Mouse (Mus musculus) lung, embryonic 15.5 days (tissue): ENCODE results near the gene Pgf. TPM values are rescaled to one million over a fixed set of nuclear protein-coding genes. Genes with fewer than 3 reads are reported as not detected.

ENCODE experiments used
- ATAC-seq: fragments of 200-750 bp; cut with Nextera tagmentation; 2 replicates; pipeline ENCODE4 v1.8.0; 2017; ENCODE audit warnings: moderate number of reproducible peaks, borderline replicate concordance; ENCODE audit not compliant: low FRiP score, low TSS enrichment; ENCODE audit errors: extremely low read depth
- H3K27ac ChIP-seq: fragments of 300-500 bp; sonication (generic); 2 replicates; pipeline ENCODE4 v1.5.1; 2015; ENCODE audit warnings: moderate library complexity, mild to moderate bottlenecking, inconsistent platforms
- H3K27me3 ChIP-seq: fragments of 300-500 bp; sonication (generic); 2 replicates; pipeline ENCODE4 v1.6.1; 2015; ENCODE audit warnings: inconsistent platforms
- H3K36me3 ChIP-seq: fragments of 300-500 bp; sonication (generic); 2 replicates; pipeline ENCODE4 v1.6.1; 2015; ENCODE audit warnings: inconsistent platforms
- H3K4me1 ChIP-seq: fragments of 300-500 bp; sonication (generic); 2 replicates; pipeline ENCODE4 v1.6.1; 2015; ENCODE audit warnings: inconsistent platforms
- H3K4me2 ChIP-seq: fragments of 300-500 bp; sonication (generic); 2 replicates; pipeline ENCODE4 v1.6.1; 2015; ENCODE audit warnings: inconsistent platforms, mild to moderate bottlenecking, moderate library complexity
- H3K4me3 ChIP-seq: fragments of 300-500 bp; sonication (generic); 2 replicates; pipeline ENCODE4 v1.5.1; 2015; ENCODE audit warnings: mild to moderate bottlenecking, inconsistent platforms
- H3K9ac ChIP-seq: fragments of 300-500 bp; sonication (generic); 2 replicates; pipeline ENCODE4 v1.6.1; 2015; ENCODE audit warnings: inconsistent platforms
- H3K9me3 ChIP-seq: fragments of 300-500 bp; sonication (generic); 2 replicates; pipeline ENCODE4 v1.6.1; 2016; ENCODE audit warnings: inconsistent platforms
- WGBS: fragments of 180-500 bp; shearing (Covaris S2); methylation state at CpG from one replicate; pipeline ENCODE4 v1.1.7; 2015; 5-methylcytosine and 5-hydroxymethylcytosine counted together
- polyA plus RNA-seq: library from polyadenylated mRNA; unstranded; fragments of >200 nt; fragmentation: Nextera tagmentation; extraction: Ambion mirVana; gene quantifications from 2 replicates; pipeline ENCODE4 v1.2.1, GENCODE M21; 2015

The Pgf gene
- polyA plus RNA-seq, 1 experiment from 2014 or later = 10.8 TPM

DNA sequence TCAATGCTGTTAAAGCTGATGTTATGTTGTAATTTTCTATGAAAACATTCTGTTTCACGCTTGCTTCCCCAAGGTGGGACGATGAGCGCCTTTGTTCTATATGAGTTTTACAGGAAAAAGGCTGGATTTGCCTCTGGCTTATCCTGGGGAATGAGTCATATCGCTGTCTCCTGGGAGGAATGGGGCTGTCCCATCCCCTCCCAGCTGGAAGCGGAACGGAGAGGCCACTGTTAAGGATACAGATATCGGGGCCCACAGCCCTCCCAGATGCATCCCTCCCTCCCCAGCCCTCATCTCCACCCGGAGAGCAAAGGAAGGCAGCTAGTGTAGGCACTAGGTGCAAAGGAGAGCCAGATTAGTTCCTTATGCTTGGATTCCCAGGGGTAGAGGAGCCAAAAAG, 8.2 kb upstream of the Pgf start:
- H3K4me1 ChIP-seq = peaks cover 21% of the 10 kb centered on the region
- H3K4me2 ChIP-seq = no peak overlapping the region
- H3K4me3 ChIP-seq = no peak overlapping the region
- 55% methylated on average over 8 of the region's 8 CpGs for WGBS
- H3K9me3 ChIP-seq = no peaks in the 10 kb centered on the region
- ATAC-seq = no peak
- no peak overlapping the region for H3K27ac ChIP-seq
- no peak overlapping the region for H3K9ac ChIP-seq
- no peaks in the 10 kb centered on the region for H3K27me3 ChIP-seq
- no peaks in the 10 kb centered on the region for H3K36me3 ChIP-seq

- Histone ChIP-seq H3K9ac (no peak overlapping the region), H3K27ac (no peak overlapping the region), H3K4me1 (peaks cover 21% of the 10 kb centered on the region), H3K4me3 (no peak overlapping the region), H3K27me3 (no peaks in the 10 kb centered on the region), H3K9me3 (no peaks in the 10 kb centered on the region), H3K36me3 (no peaks in the 10 kb centered on the region), H3K4me2 (no peak overlapping the region)
- no peak for ATAC-seq
- 45% methylated on average over 5 of the region's 5 CpGs for WGBS
These were observed 6.5 kb upstream of the Pgf start for GRCm38 (mm10) chr12:85184118-85184517.

DNA sequence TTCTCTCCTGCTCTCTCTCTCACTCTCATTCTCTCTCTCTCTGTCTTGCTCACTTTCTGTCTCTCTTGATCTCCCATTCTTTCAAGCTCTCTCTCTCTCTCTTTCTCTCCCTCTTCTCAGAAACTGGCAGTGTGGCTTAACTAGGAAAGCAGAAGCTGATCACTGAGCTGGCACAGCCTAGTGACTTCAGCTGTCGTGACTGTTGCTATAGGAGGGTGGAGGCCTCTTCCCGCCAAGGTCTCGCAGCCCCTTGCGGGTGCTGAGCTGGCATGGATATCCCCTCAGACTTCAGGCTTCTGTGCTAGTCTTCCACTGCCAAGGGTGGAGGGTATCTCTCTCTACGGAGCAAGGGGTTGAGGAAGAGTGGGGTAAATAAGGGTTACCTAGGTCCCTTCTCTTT, 5.3 kb upstream of the Pgf start:
- no peaks in the 10 kb centered on the region for H3K27me3 ChIP-seq
- H3K4me1 ChIP-seq = peaks cover 21% of the 10 kb centered on the region
- no peaks in the 10 kb centered on the region for H3K36me3 ChIP-seq
- H3K4me2 ChIP-seq = no peak overlapping the region
- H3K4me3 ChIP-seq = no peak overlapping the region
- H3K27ac ChIP-seq = no peak overlapping the region
- 66% methylated on average over 5 of the region's 5 CpGs for WGBS
- ATAC-seq = no peak
- H3K9me3 ChIP-seq = no peaks in the 10 kb centered on the region
- H3K9ac ChIP-seq = no peak overlapping the region

DNA sequence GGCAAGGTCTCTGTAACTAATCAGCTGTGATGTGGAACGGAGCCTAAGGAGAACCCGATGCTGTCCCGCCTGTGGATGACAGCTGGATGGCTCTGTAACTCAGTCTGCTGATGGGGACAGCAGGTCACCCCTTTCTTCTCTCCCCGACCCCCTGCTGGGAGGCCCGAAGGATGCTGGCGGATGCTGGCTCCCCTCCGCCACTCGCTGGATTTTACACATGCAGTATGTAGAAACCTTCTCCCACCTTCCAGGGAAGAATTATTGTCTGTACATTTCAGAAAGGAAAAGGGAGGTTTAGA, 4.7 kb upstream of the Pgf start:
- no peaks in the 10 kb centered on the region for H3K9me3 ChIP-seq
- WGBS = 25% methylated on average over 8 of the region's 8 CpGs

DNA sequence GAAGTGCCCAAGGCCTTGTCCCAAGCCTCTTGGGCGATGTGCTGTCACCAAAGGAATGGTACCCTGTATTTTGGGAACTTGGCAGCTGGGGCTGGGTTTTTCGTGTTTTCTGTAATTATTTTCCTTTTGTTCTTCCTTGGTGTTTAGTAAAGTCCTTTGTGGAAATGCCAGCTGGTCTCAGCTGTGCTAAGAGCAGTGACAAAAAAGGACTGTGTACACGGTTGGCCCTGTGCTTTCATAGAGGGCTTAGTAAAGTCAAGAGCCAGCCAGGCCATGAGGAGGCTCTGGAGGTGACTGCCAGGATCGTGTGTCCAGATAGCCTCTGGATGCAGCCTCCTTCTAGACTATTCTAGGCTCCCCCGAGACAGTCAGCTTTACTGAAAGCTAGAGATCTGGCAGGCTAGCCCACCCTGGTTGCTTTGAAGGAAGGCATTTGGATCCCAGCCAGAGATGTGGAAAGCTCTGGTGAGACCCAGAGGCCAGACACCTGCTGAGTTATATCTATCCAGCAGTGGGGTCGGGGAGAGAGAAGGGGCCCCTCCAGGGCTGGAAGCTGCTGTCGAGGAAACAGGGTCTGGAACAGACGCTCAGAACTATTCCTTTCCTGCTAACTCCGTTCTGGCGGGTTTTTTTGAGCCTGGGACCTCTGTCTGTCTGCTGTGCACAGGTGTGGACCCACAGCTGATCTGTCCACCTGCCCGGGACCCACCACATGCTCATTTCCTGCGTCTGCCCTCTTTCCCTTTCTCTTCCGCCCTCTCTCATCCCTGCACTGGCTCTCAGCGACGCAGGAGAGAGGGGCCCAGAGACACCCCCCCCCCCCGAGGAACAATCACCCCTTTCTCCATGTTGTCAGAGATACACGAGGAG, 4.1 kb upstream of the Pgf start:
- ATAC-seq = no peak
- Histone ChIP-seq H3K27me3 (no peaks in the 10 kb centered on the region), H3K9me3 (no peaks in the 10 kb centered on the region), H3K4me2 (no peak overlapping the region), H3K4me1 (peaks cover 31% of the 10 kb centered on the region), H3K36me3 (no peaks in the 10 kb centered on the region), H3K4me3 (no peak overlapping the region), H3K27ac (no peak overlapping the region), H3K9ac (no peak overlapping the region)
- WGBS = 26% methylated on average over 15 of the region's 17 CpGs

More for the DNA sequence above, 4.7 kb upstream of the Pgf start:
- 0 out of 2 replicates have a peak, but pooled peaks have one; percentile 28 for ATAC-seq
- no peaks in the 10 kb centered on the region for H3K27me3 ChIP-seq
- no peak overlapping the region for H3K9ac ChIP-seq
- H3K4me1 ChIP-seq = peaks cover 25% of the 10 kb centered on the region
- H3K4me3 ChIP-seq = no peak overlapping the region
- no peaks in the 10 kb centered on the region for H3K36me3 ChIP-seq
- H3K27ac ChIP-seq = no peak overlapping the region
- H3K4me2 ChIP-seq = no peak overlapping the region

GRCm38 (mm10) chr12:85178294-85178693, 704 bp upstream of the Pgf start:
- H3K27me3 ChIP-seq = no peaks in the 10 kb centered on the region
- H3K4me1 ChIP-seq = peaks cover 60% of the 10 kb centered on the region
- no peaks in the 10 kb centered on the region for H3K9me3 ChIP-seq
- 77% methylated on average over 2 of the region's 2 CpGs for WGBS
- no peak overlapping the region for H3K4me3 ChIP-seq
- no peak overlapping the region for H3K4me2 ChIP-seq
- no peak for ATAC-seq
- H3K27ac ChIP-seq = no peak overlapping the region
- no peaks in the 10 kb centered on the region for H3K36me3 ChIP-seq
- H3K9ac ChIP-seq = no peak overlapping the region

GRCm38 (mm10) chr12:85176846-85177523, 605 bp downstream of the Pgf start:
- Histone ChIP-seq H3K27ac (peak overlapping the region; percentile 74), H3K36me3 (no peaks in the 10 kb centered on the region), H3K4me1 (peaks cover 64% of the 10 kb centered on the region), H3K4me2 (peak overlapping the region; percentile 80), H3K9ac (peak overlapping the region; percentile 40), H3K9me3 (no peaks in the 10 kb centered on the region), H3K4me3 (peak overlapping the region; percentile 39), H3K27me3 (no peaks in the 10 kb centered on the region)
- 2% methylated on average over 32 of the region's 32 CpGs for WGBS
- peak; percentile 49; the same call in 1 of the 2 replicates for ATAC-seq

- peak; percentile 77 for ATAC-seq
- no peaks in the 10 kb centered on the region for H3K27me3 ChIP-seq
- H3K9me3 ChIP-seq = no peaks in the 10 kb centered on the region
- WGBS = 8% methylated on average over 11 of the region's 11 CpGs
- peak overlapping the region; percentile 40 for H3K9ac ChIP-seq
- peaks cover 57% of the 10 kb centered on the region for H3K4me1 ChIP-seq
- peak overlapping the region; percentile 74 for H3K27ac ChIP-seq
- H3K4me2 ChIP-seq = peak overlapping the region; percentile 80
- H3K36me3 ChIP-seq = no peaks in the 10 kb centered on the region
- H3K4me3 ChIP-seq = peak overlapping the region; percentile 39
These were observed 1.4 kb downstream of the Pgf start for GRCm38 (mm10) chr12:85175926-85176845.

DNA sequence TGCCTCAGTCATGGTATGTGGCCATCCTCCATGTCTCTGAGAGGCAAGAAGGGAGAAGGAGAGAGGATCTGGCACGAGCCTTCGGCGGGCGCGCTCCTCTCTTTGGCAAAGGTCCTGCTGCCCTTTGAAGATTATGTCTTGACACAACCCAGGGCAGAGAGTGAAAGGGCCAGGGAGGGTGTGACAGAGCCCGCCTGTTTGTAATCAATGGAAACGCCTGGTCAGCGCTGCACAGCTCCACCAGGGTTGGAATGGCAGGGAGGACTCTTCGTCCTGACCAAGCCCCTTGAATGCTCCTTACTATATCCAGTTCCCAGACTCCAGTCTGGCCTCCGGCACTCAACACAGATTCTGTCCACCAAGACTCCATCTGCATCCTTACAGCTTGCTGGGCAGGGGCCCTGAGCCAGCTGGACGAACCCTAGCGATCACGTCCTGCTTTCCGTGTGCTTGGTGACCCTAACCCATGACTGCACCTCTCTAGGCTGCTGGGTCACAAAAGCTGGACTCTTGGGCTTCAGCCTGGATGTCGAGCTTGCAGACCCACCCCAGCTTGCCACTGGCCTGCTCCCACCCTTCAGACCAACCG, 2.4 kb downstream of the Pgf start:
- WGBS = 22% methylated on average over 16 of the region's 16 CpGs
- no peaks in the 10 kb centered on the region for H3K27me3 ChIP-seq
- H3K4me2 ChIP-seq = peak overlapping the region; percentile 80
- peak; percentile 15; the same call in 1 of the 2 replicates for ATAC-seq
- no peaks in the 10 kb centered on the region for H3K36me3 ChIP-seq
- peaks cover 58% of the 10 kb centered on the region for H3K4me1 ChIP-seq
- peak overlapping the region; percentile 74 for H3K27ac ChIP-seq
- peak overlapping the region; percentile 40 for H3K9ac ChIP-seq
- H3K9me3 ChIP-seq = no peaks in the 10 kb centered on the region
- peak overlapping the region; percentile 39 for H3K4me3 ChIP-seq

DNA sequence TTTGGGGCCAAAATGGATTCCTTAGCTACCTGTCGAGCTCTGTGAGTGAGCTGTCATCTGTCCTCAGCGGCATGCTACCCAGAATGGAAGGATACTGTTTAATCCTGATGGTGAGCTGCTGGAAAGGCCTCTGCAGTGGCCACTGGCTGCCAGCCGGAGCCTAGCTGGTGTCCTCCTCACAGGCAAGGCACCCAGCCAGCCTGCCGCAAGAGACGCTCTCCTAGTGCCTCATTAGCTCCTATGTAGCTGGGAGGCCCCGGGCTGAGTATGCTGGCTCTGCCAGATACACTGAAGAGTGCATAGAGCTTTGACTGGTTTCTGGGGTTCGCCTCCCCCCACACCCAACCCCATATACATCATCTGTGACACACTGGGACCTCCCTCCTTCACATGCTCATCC, 3.6 kb downstream of the Pgf start:
- 43% methylated on average over 7 of the region's 7 CpGs for WGBS
- Histone ChIP-seq H3K36me3 (no peaks in the 10 kb centered on the region), H3K4me1 (peaks cover 65% of the 10 kb centered on the region), H3K9me3 (no peaks in the 10 kb centered on the region), H3K9ac (no peak overlapping the region), H3K4me2 (0 out of 2 replicates have a peak overlapping the region, but pooled peaks have one; percentile 80), H3K4me3 (no peak overlapping the region), H3K27ac (no peak overlapping the region), H3K27me3 (no peaks in the 10 kb centered on the region)
- ATAC-seq = no peak

DNA sequence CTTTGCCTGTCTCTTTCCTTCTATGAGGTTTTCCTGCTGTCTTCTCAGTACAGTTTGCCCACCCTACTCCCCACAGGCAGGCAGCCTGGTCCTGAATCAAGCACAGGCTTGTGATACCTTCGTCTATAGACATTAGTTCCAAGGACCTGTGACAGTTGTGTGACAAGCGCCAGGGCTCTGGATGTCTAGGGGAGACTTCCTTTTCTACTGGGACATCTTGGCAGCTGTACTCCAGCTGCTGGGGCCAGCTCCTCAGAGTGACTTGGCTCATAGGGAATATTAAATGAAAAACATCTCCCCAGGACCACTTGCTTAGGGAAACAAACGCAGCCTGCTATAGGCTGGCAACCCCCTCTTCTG, 6.7 kb downstream of the Pgf start:
- H3K27me3 ChIP-seq = no peaks in the 10 kb centered on the region
- no peak overlapping the region for H3K4me2 ChIP-seq
- no peaks in the 10 kb centered on the region for H3K36me3 ChIP-seq
- H3K9me3 ChIP-seq = no peaks in the 10 kb centered on the region
- no peak overlapping the region for H3K9ac ChIP-seq
- peaks cover 47% of the 10 kb centered on the region for H3K4me1 ChIP-seq
- no peak overlapping the region for H3K27ac ChIP-seq
- H3K4me3 ChIP-seq = no peak overlapping the region
- ATAC-seq = no peak
- WGBS = 62% methylated on average over 3 of the region's 3 CpGs
